Mouse (Mus musculus) stomach, postnatal 0 days (tissue): ENCODE results near the gene Cd248.
"Not testable (repeated sequence)": the region's sequence is repeated elsewhere in the genome, so short reads cannot be mapped to it uniquely, and the experiment has no call there.

ENCODE experiments used
- CTCF ChIP-seq: IDR thresholded peaks from 2 replicates; pipeline ENCODE4 v1.5.1; 2016; ENCODE audit warnings: antibody characterized with exemption, low read depth, mild to moderate bottlenecking, moderate library complexity
- EP300 ChIP-seq: optimal IDR thresholded peaks from 2 replicates; pipeline ENCODE3; 2016; ENCODE audit warnings: antibody characterized with exemption

DNA sequence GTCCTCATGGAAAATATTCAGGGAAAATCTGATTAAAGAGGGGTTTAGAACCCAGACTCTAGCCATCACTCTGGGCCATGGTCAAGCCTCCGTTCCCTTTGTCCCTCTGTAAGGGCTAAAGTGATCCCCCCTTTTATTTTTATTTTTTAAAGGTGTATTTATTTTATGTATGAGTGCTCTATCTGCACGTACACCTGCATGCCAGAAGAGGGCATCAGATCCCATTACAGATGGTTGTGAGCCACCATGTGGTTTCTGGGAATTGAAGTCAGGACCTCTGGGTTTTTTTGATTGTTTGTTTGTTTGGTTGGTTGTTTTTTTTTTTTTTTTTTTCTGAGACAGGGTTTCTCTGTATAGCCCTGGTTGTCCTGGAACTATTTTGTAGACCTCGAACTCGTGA lies 18.7 kb downstream of the Cd248 start:
- peak; percentile 52 for TF ChIP-seq CTCF
- not testable (repeated sequence) for TF ChIP-seq EP300
